Mouse (Mus musculus) forebrain, embryonic 13.5 days (tissue): ENCODE results near the gene Usp3. TPM values are rescaled to one million over a fixed set of nuclear protein-coding genes. Genes with fewer than 3 reads are reported as not detected.
A peak's percentile ranks its signal among the peaks of the same experiment; 100 is the strongest.

ENCODE experiments used
- ATAC-seq: fragments of 200-750 bp; cut with Nextera tagmentation; 2 replicates; pipeline ENCODE4 v1.8.0; 2017
- H3K27ac ChIP-seq: fragments of 300-500 bp; sonication (generic); 2 replicates; pipeline ENCODE4 v1.5.1; 2015; ENCODE audit warnings: inconsistent platforms, mild to moderate bottlenecking, moderate library complexity
- H3K27me3 ChIP-seq: fragments of 300-500 bp; sonication (generic); 2 replicates; pipeline ENCODE4 v1.6.1; 2015; ENCODE audit warnings: mild to moderate bottlenecking, inconsistent platforms
- H3K36me3 ChIP-seq: fragments of 300-500 bp; sonication (generic); 2 replicates; pipeline ENCODE4 v1.6.1; 2015; ENCODE audit warnings: mild to moderate bottlenecking, inconsistent platforms; ENCODE audit not compliant: poor library complexity, severe bottlenecking
- H3K4me1 ChIP-seq: fragments of 300-500 bp; sonication (generic); 2 replicates; pipeline ENCODE4 v1.6.1; 2015; ENCODE audit warnings: inconsistent platforms
- H3K4me2 ChIP-seq: fragments of 300-500 bp; sonication (generic); 2 replicates; pipeline ENCODE4 v1.6.1; 2015; ENCODE audit warnings: inconsistent platforms, mild to moderate bottlenecking, moderate library complexity
- H3K4me3 ChIP-seq: fragments of 300-500 bp; sonication (generic); 2 replicates; pipeline ENCODE4 v1.5.1; 2015; ENCODE audit warnings: mild to moderate bottlenecking, inconsistent platforms
- H3K9ac ChIP-seq: fragments of 300-500 bp; sonication (generic); 2 replicates; pipeline ENCODE4 v1.6.1; 2015; ENCODE audit warnings: mild to moderate bottlenecking, inconsistent platforms
- H3K9me3 ChIP-seq: fragments of 300-500 bp; sonication (generic); replicated peaks from 2 replicates; pipeline ENCODE4 v1.6.1; 2016; ENCODE audit warnings: inconsistent platforms
- WGBS: fragments of 180-500 bp; shearing (Covaris S2); methylation state at CpG from one replicate; pipeline ENCODE4 v1.1.7; 2015; 5-methylcytosine and 5-hydroxymethylcytosine counted together
- polyA plus RNA-seq: library from polyadenylated mRNA; unstranded; fragments of >200 nt; fragmentation: Nextera tagmentation; extraction: Ambion mirVana; gene quantifications from 2 replicates; pipeline ENCODE4 v1.2.1, GENCODE M21; 2015

Gene Usp3
- polyA plus RNA-seq, 1 experiment from 2014 or later = 127 TPM

- Histone ChIP-seq H3K27ac (no peak overlapping the region), H3K4me3 (no peak overlapping the region), H3K4me2 (no peak overlapping the region), H3K36me3 (no peaks in the 10 kb centered on the region), H3K9me3 (no peaks in the 10 kb centered on the region), H3K4me1 (peaks cover 4% of the 10 kb centered on the region; the same call in 1 of the 2 replicates), H3K27me3 (no peaks in the 10 kb centered on the region), H3K9ac (no peak overlapping the region)
- 82% methylated on average over 4 of the region's 4 CpGs for WGBS
- no peak for ATAC-seq
These were observed 23.9 kb upstream of the Usp3 start for GRCm38 (mm10) chr9:66616858-66617257.

GRCm38 (mm10) chr9:66615141-66615540, 22.2 kb upstream of the Usp3 start:
- Histone ChIP-seq H3K36me3 (no peaks in the 10 kb centered on the region), H3K9me3 (no peaks in the 10 kb centered on the region), H3K27ac (no peak overlapping the region), H3K4me1 (peaks cover 4% of the 10 kb centered on the region; the same call in 1 of the 2 replicates), H3K9ac (no peak overlapping the region), H3K4me2 (no peak overlapping the region), H3K4me3 (no peak overlapping the region), H3K27me3 (no peaks in the 10 kb centered on the region)
- 78% methylated on average over 9 of the region's 9 CpGs for WGBS
- ATAC-seq = no peak

GRCm38 (mm10) chr9:66614547-66614946, 21.6 kb upstream of the Usp3 start:
- Histone ChIP-seq H3K36me3 (no peaks in the 10 kb centered on the region), H3K4me2 (no peak overlapping the region), H3K9me3 (no peaks in the 10 kb centered on the region), H3K27me3 (no peaks in the 10 kb centered on the region), H3K27ac (no peak overlapping the region), H3K4me3 (no peak overlapping the region), H3K9ac (no peak overlapping the region), H3K4me1 (peaks cover 4% of the 10 kb centered on the region; the same call in 1 of the 2 replicates)
- WGBS = 73% methylated on average over 7 of the region's 7 CpGs
- ATAC-seq = no peak

GRCm38 (mm10) chr9:66613667-66614066, 20.7 kb upstream of the Usp3 start:
- Histone ChIP-seq H3K36me3 (no peaks in the 10 kb centered on the region), H3K9me3 (no peaks in the 10 kb centered on the region), H3K4me3 (no peak overlapping the region), H3K9ac (no peak overlapping the region), H3K27me3 (no peaks in the 10 kb centered on the region), H3K4me1 (peaks cover 4% of the 10 kb centered on the region; the same call in 1 of the 2 replicates), H3K4me2 (no peak overlapping the region), H3K27ac (no peak overlapping the region)
- WGBS = 84% methylated on average over 7 of the region's 7 CpGs
- no peak for ATAC-seq

GRCm38 (mm10) chr9:66611478-66612093, 18.6 kb upstream of the Usp3 start:
- Histone ChIP-seq H3K4me1 (peaks cover 4% of the 10 kb centered on the region; the same call in 1 of the 2 replicates), H3K36me3 (no peaks in the 10 kb centered on the region), H3K4me3 (no peak overlapping the region), H3K27ac (no peak overlapping the region), H3K27me3 (no peaks in the 10 kb centered on the region), H3K9ac (no peak overlapping the region), H3K9me3 (no peaks in the 10 kb centered on the region), H3K4me2 (peak overlapping the region; percentile 42)
- 18% methylated on average over 18 of the region's 18 CpGs for WGBS
- peak; percentile 81 for ATAC-seq

- Histone ChIP-seq H3K9me3 (no peaks in the 10 kb centered on the region), H3K4me3 (no peak overlapping the region), H3K27ac (no peak overlapping the region), H3K4me2 (no peak overlapping the region), H3K36me3 (no peaks in the 10 kb centered on the region), H3K9ac (no peak overlapping the region), H3K27me3 (no peaks in the 10 kb centered on the region), H3K4me1 (peaks cover 7% of the 10 kb centered on the region; the same call in 1 of the 2 replicates)
- 77% methylated on average over 5 of the region's 5 CpGs for WGBS
- no peak for ATAC-seq
These were observed 15.9 kb upstream of the Usp3 start for GRCm38 (mm10) chr9:66608817-66609345.

GRCm38 (mm10) chr9:66606851-66607250, 13.9 kb upstream of the Usp3 start:
- Histone ChIP-seq H3K9me3 (no peaks in the 10 kb centered on the region), H3K4me3 (no peak overlapping the region), H3K27ac (no peak overlapping the region), H3K27me3 (no peaks in the 10 kb centered on the region), H3K4me2 (no peak overlapping the region), H3K9ac (no peak overlapping the region), H3K4me1 (peaks cover 7% of the 10 kb centered on the region; the same call in 1 of the 2 replicates), H3K36me3 (no peaks in the 10 kb centered on the region)
- ATAC-seq = no peak
- 67% methylated on average over 12 of the region's 12 CpGs for WGBS

- 70% methylated on average over 13 of the region's 13 CpGs for WGBS
- Histone ChIP-seq H3K36me3 (no peaks in the 10 kb centered on the region), H3K27ac (no peak overlapping the region), H3K4me2 (no peak overlapping the region), H3K9ac (no peak overlapping the region), H3K4me1 (peaks cover 3% of the 10 kb centered on the region; the same call in 1 of the 2 replicates), H3K4me3 (no peak overlapping the region), H3K27me3 (no peaks in the 10 kb centered on the region), H3K9me3 (no peaks in the 10 kb centered on the region)
- ATAC-seq = no peak
These were observed 13.2 kb upstream of the Usp3 start for GRCm38 (mm10) chr9:66605876-66606750.

GRCm38 (mm10) chr9:66604349-66605206, 11.6 kb upstream of the Usp3 start:
- Histone ChIP-seq H3K27ac (no peak overlapping the region), H3K4me1 (peaks cover 7% of the 10 kb centered on the region; the same call in 1 of the 2 replicates), H3K4me3 (no peak overlapping the region), H3K27me3 (no peaks in the 10 kb centered on the region), H3K36me3 (no peaks in the 10 kb centered on the region), H3K9me3 (no peaks in the 10 kb centered on the region), H3K9ac (no peak overlapping the region), H3K4me2 (no peak overlapping the region)
- 94% methylated on average over 8 of the region's 8 CpGs for WGBS
- ATAC-seq = no peak

GRCm38 (mm10) chr9:66603907-66604306, 11.0 kb upstream of the Usp3 start:
- H3K9me3 ChIP-seq = no peaks in the 10 kb centered on the region
- WGBS = 89% methylated on average over 1 of the region's 1 CpGs
- H3K4me2 ChIP-seq = no peak overlapping the region
- H3K27ac ChIP-seq = no peak overlapping the region
- no peaks in the 10 kb centered on the region for H3K36me3 ChIP-seq
- peaks cover 8% of the 10 kb centered on the region; the same call in 1 of the 2 replicates for H3K4me1 ChIP-seq
- ATAC-seq = no peak
- no peaks in the 10 kb centered on the region for H3K27me3 ChIP-seq
- no peak overlapping the region for H3K9ac ChIP-seq
- H3K4me3 ChIP-seq = no peak overlapping the region

GRCm38 (mm10) chr9:66601006-66601405, 8.1 kb upstream of the Usp3 start:
- ATAC-seq = no peak
- H3K9me3 ChIP-seq = no peaks in the 10 kb centered on the region
- H3K4me2 ChIP-seq = no peak overlapping the region
- 91% methylated on average over 2 of the region's 2 CpGs for WGBS
- H3K4me1 ChIP-seq = peaks cover 11% of the 10 kb centered on the region
- 0 out of 2 replicates have a peak, but pooled peaks cover 3% of the 10 kb centered on the region for H3K27me3 ChIP-seq
- no peak overlapping the region for H3K9ac ChIP-seq
- no peak overlapping the region for H3K27ac ChIP-seq
- no peaks in the 10 kb centered on the region for H3K36me3 ChIP-seq
- H3K4me3 ChIP-seq = no peak overlapping the region
